8 mouse cellular contexts compared by ENCODE assay signal in genomic region chr2:33430081-33430770, GRCm38 (mm10). TPM values are rescaled to one million over a fixed set of nuclear protein-coding genes. Genes with fewer than 3 reads are reported as not detected.
DNase-seq lines count a peak whose midpoint lies in the region; ATAC-seq and TF ChIP-seq lines count a peak whose summit lies in the region.

No protein-coding gene starts in this region.

- DNase-seq in heart, adult 9 months (ENCODE audit: low spot score in 2 of 2), result no peak
- DNase-seq in ES-E14 (ENCODE audit: low read depth, low spot score), result no peak
- DNase-seq in forebrain, postnatal 0 days, result no peak
- DNase-seq in lung, postnatal 0 days (ENCODE audit: low spot score), result peak; percentile 88
- no peak for DNase-seq in T-cell, adult 2 months (ENCODE audit: low spot score)
- DNase-seq in natural killer cell, adult 2 months (ENCODE audit: low spot score in 2 of 2), result no peak
- DNase-seq in cerebellum, adult 8-10 months, result no peak

- ATAC-seq in heart, embryonic 12.5 days (ENCODE audit: insufficient number of reproducible peaks, low FRiP score), result no peak; the same call in 1 of the 2 replicates
- no peak for ATAC-seq in forebrain, postnatal 0 days
- peak; percentile 28 for ATAC-seq in lung, postnatal 0 days

- 9% methylated on average over 13 of the region's 13 CpGs for WGBS in heart, embryonic 12.5 days
- 7% methylated on average over 13 of the region's 13 CpGs for WGBS in forebrain, postnatal 0 days
- WGBS in lung, postnatal 0 days, result 2% methylated on average over 13 of the region's 13 CpGs

- H3K27ac ChIP-seq in heart, embryonic 12.5 days (ENCODE audit: poor library complexity, severe bottlenecking), result peak overlapping the region; percentile 69
- H3K27ac ChIP-seq in ES-E14 (ENCODE audit: insufficient read depth, low read depth, low read length, poor library complexity, severe bottlenecking), result peak overlapping the region; percentile 50; the same call in 1 of the 2 replicates
- H3K27ac ChIP-seq in forebrain, postnatal 0 days (ENCODE audit: low read depth, low read length), result peak overlapping the region; percentile 46; the same call in 1 of the 2 replicates
- peak overlapping the region; percentile 92 for H3K27ac ChIP-seq in lung, postnatal 0 days (ENCODE audit: low read length)

- peak overlapping the region; percentile 93 for H3K4me3 ChIP-seq in heart, embryonic 12.5 days
- peak overlapping the region; percentile 86 to 89 for H3K4me3 ChIP-seq in ES-E14 (ENCODE audit: insufficient read depth in 1 of 2, low read depth in 1 of 2, low read length in 2 of 2, poor library complexity in 1 of 2, severe bottlenecking in 1 of 2)
- H3K4me3 ChIP-seq in forebrain, postnatal 0 days (ENCODE audit: low read depth, low read length), result peak overlapping the region; percentile 80
- H3K4me3 ChIP-seq in lung, postnatal 0 days (ENCODE audit: low read depth, low read length), result peak overlapping the region; percentile 96

- peak overlapping the region; percentile 93 for H3K9ac ChIP-seq in heart, embryonic 12.5 days
- H3K9ac ChIP-seq in ES-E14 (ENCODE audit: insufficient read depth, low read depth, low read length, poor library complexity, severe bottlenecking), result peak overlapping the region; percentile 83
- H3K9ac ChIP-seq in forebrain, postnatal 0 days, result peak overlapping the region; percentile 78
- peak overlapping the region; percentile 84 for H3K9ac ChIP-seq in lung, postnatal 0 days (replicated peaks; ENCODE audit: low read depth)

- H3K9me3 ChIP-seq in heart, embryonic 12.5 days (replicated peaks), result no peaks in the 10 kb centered on the region
- no peaks in the 10 kb centered on the region for H3K9me3 ChIP-seq in ES-E14 (ENCODE audit: control insufficient read depth, insufficient read depth, low read depth, low read length)
- no peaks in the 10 kb centered on the region for H3K9me3 ChIP-seq in forebrain, postnatal 0 days (ENCODE audit: low read length)
- no peaks in the 10 kb centered on the region for H3K9me3 ChIP-seq in lung, postnatal 0 days (ENCODE audit: low read length)

- H3K4me1 ChIP-seq in heart, embryonic 12.5 days (replicated peaks), result peaks cover 20% of the 10 kb centered on the region
- H3K4me1 ChIP-seq in ES-E14 (ENCODE audit: control insufficient read depth in 2 of 2, insufficient read depth in 2 of 2, low read length in 2 of 2, poor library complexity in 1 of 2), result peaks cover 13 to 24% of the 10 kb centered on the region in 2 experiments
- peaks cover 21% of the 10 kb centered on the region for H3K4me1 ChIP-seq in forebrain, postnatal 0 days (ENCODE audit: insufficient read depth)
- H3K4me1 ChIP-seq in lung, postnatal 0 days (ENCODE audit: insufficient read depth, low read depth, low read length), result peaks cover 21% of the 10 kb centered on the region; the same call in 1 of the 2 replicates

- no peak; the same call in 1 of the 2 replicates for TF ChIP-seq EP300 in lung, postnatal 0 days (IDR thresholded peaks at IDR 0.05)

- TF ChIP-seq CTCF in forebrain, postnatal 0 days (IDR thresholded peaks at IDR 0.05; ENCODE audit: low read depth), result no peak
- no peak for TF ChIP-seq CTCF in lung, postnatal 0 days (IDR thresholded peaks at IDR 0.05)

- in situ Hi-C loops in ES-E14 (cut with MboI; ENCODE audit: low sequenced_read_pairs in 2 of 2, unreplicated experiment in 2 of 2), result no loop called here

- H3K36me3 ChIP-seq in heart, embryonic 12.5 days, result peaks cover 14% of the 10 kb centered on the region
- peaks cover 8% of the 10 kb centered on the region; the same call in 1 of the 2 replicates for H3K36me3 ChIP-seq in ES-E14 (ENCODE audit: control insufficient read depth, insufficient read depth, low read length, poor library complexity, severe bottlenecking)
- H3K36me3 ChIP-seq in forebrain, postnatal 0 days (ENCODE audit: insufficient read depth), result no peaks in the 10 kb centered on the region
- H3K36me3 ChIP-seq in lung, postnatal 0 days (ENCODE audit: insufficient read depth, low read length), result no peaks in the 10 kb centered on the region

- peak overlapping the region; percentile 84 for H3K4me2 ChIP-seq in heart, embryonic 12.5 days
- H3K4me2 ChIP-seq in forebrain, postnatal 0 days (ENCODE audit: low read depth), result peak overlapping the region; percentile 85
- H3K4me2 ChIP-seq in lung, postnatal 0 days (replicated peaks; ENCODE audit: low read depth, low read length), result peak overlapping the region; percentile 87

- no peaks in the 10 kb centered on the region for H3K27me3 ChIP-seq in heart, embryonic 12.5 days (replicated peaks)
- H3K27me3 ChIP-seq in forebrain, postnatal 0 days (ENCODE audit: insufficient read depth, low read length), result no peaks in the 10 kb centered on the region
- no peaks in the 10 kb centered on the region for H3K27me3 ChIP-seq in lung, postnatal 0 days (replicated peaks; ENCODE audit: insufficient read depth, low read length)

TF ChIP-seq in ES-E14, 5 proteins besides CTCF, POLR2A, EP300 and RAD21:
- TF ChIP-seq MAFK (IDR thresholded peaks at IDR 0.05; ENCODE audit: insufficient read depth, low read depth, low read length) (no peak), CHD2 (IDR thresholded peaks at IDR 0.05; ENCODE audit: low read depth, low read length) (no peak), ZC3H11A (IDR thresholded peaks at IDR 0.05; ENCODE audit: borderline replicate concordance, low read depth, low read length) (no peak), HCFC1 (IDR thresholded peaks at IDR 0.05; ENCODE audit: borderline replicate concordance, insufficient read depth, low read length) (no peak), ZNF384 (IDR thresholded peaks at IDR 0.05; ENCODE audit: low read depth, low read length) (no peak)

RNA-seq across cellular contexts. Expression of gene Zbtb34, which starts 0.9 kb away (rescaled TPM):
- 6.9 and 8.1 TPM in 2 replicates for polyA plus RNA-seq in heart, embryonic 12.5 days (2016; fragmentation: Nextera tagmentation; extraction: Ambion mirVana)
- 13.4 and 16.5 TPM in 2 replicates for total RNA-seq in ES-E14 (2012; rRNA removed)
- total RNA-seq in forebrain, postnatal 0 days (2014; rRNA removed), result 20.9 and 24.1 TPM in 2 replicates
- 3.7 and 4.5 TPM in 2 replicates for polyA plus RNA-seq in forebrain, postnatal 0 days (2015; fragmentation: Nextera tagmentation; extraction: Ambion mirVana)
- polyA plus RNA-seq in lung, postnatal 0 days (2015; fragmentation: Nextera tagmentation; extraction: Ambion mirVana), result 4.5 and 4.9 TPM in 2 replicates

RNA-seq across cellular contexts. Expression of gene Zbtb43, which starts 38.1 kb away (rescaled TPM):
- 13.6 and 14.8 TPM in 2 replicates for polyA plus RNA-seq in heart, embryonic 12.5 days (2016; fragmentation: Nextera tagmentation; extraction: Ambion mirVana)
- 31.3 and 32.0 TPM in 2 replicates for total RNA-seq in ES-E14 (2012; rRNA removed)
- total RNA-seq in forebrain, postnatal 0 days (2014; rRNA removed), result 32.2 and 46.5 TPM in 2 replicates
- 19.2 and 24.4 TPM in 2 replicates for polyA plus RNA-seq in forebrain, postnatal 0 days (2015; fragmentation: Nextera tagmentation; extraction: Ambion mirVana)
- polyA plus RNA-seq in lung, postnatal 0 days (2015; fragmentation: Nextera tagmentation; extraction: Ambion mirVana), result 11.4 and 12.0 TPM in 2 replicates

RNA-seq across cellular contexts. Expression of gene Ralgps1, which starts 58.9 kb away (rescaled TPM):
- 5.4 and 6.3 TPM in 2 replicates for polyA plus RNA-seq in heart, embryonic 12.5 days (2016; fragmentation: Nextera tagmentation; extraction: Ambion mirVana)
- 5.4 and 9.2 TPM in 2 replicates for total RNA-seq in ES-E14 (2012; rRNA removed)
- 55.0 and 66.9 TPM in 2 replicates for total RNA-seq in forebrain, postnatal 0 days (2014; rRNA removed)
- polyA plus RNA-seq in forebrain, postnatal 0 days (2015; fragmentation: Nextera tagmentation; extraction: Ambion mirVana), result 16.6 and 24.6 TPM in 2 replicates
- 1.8 and 2.2 TPM in 2 replicates for polyA plus RNA-seq in lung, postnatal 0 days (2015; fragmentation: Nextera tagmentation; extraction: Ambion mirVana)
